In genomic region chr15:96197932-96198331, GRCm38 (mm10) we compare ENCODE assay signal across 10 mouse cellular contexts.
"Had no signal": no experiment of that assay in that cellular context is flagged by ENCODE, and none has a peak within 500 bp of the region (broad histone marks: within the 10 kb centered on the region; RNA-seq: fewer than 3 reads in every experiment).

No protein-coding gene starts in this region.

- DNase-seq: kidney, adult 8-10 months; lung, adult 18-20 months; right cerebral cortex, postnatal 4 days; spleen, adult 18-20 months; thymus, adult 18-20 months; thymus, postnatal 25 days had no signal

- H3K4me1 ChIP-seq: limb, embryonic 12.5 days; neural tube, embryonic 12.5 days had no signal

- H3K27me3 ChIP-seq: limb, embryonic 12.5 days; midbrain, embryonic 13.5 days; neural tube, embryonic 12.5 days had no signal

- H3K36me3 ChIP-seq: limb, embryonic 12.5 days; midbrain, embryonic 13.5 days; neural tube, embryonic 12.5 days had no signal

- H3K4me3 ChIP-seq: limb, embryonic 12.5 days; midbrain, embryonic 13.5 days; neural tube, embryonic 12.5 days had no signal

- H3K9me3 ChIP-seq: neural tube, embryonic 12.5 days had no signal

- ATAC-seq: midbrain, embryonic 13.5 days had no signal

- H3K4me2 ChIP-seq: limb, embryonic 12.5 days; midbrain, embryonic 13.5 days; neural tube, embryonic 12.5 days had no signal

- H3K27ac ChIP-seq: limb, embryonic 12.5 days; liver, embryonic 14.5 days; midbrain, embryonic 13.5 days; neural tube, embryonic 12.5 days had no signal

- H3K9ac ChIP-seq: limb, embryonic 12.5 days; liver, embryonic 14.5 days; midbrain, embryonic 13.5 days; neural tube, embryonic 12.5 days had no signal
